Mouse (Mus musculus) cortical plate, adult 2 months (tissue): ENCODE results near the gene Inhbc. TPM values are rescaled to one million over a fixed set of nuclear protein-coding genes. Genes with fewer than 3 reads are reported as not detected.
A peak's percentile ranks its signal among the peaks of the same experiment; 100 is the strongest.

Experiments
- H3K27ac ChIP-seq: fragments of 200-500 bp; 2 replicates; pipeline ENCODE4 v1.5.1; 2012; ENCODE audit warnings: low read length, control low read depth, inconsistent platforms; ENCODE audit not compliant: insufficient read depth
- H3K4me1 ChIP-seq: fragments of 200-500 bp; 2 replicates; pipeline ENCODE4 v1.6.1; 2011; ENCODE audit warnings: low read length; ENCODE audit not compliant: control insufficient read depth, insufficient read depth
- H3K4me3 ChIP-seq: fragments of 200-500 bp; 2 replicates; pipeline ENCODE4 v1.5.1; 2011; ENCODE audit warnings: mild to moderate bottlenecking, low read length, control low read depth; ENCODE audit not compliant: insufficient read depth
- CTCF ChIP-seq: fragments of 200-500 bp; IDR thresholded peaks from 2 replicates; pipeline ENCODE4 v1.5.1; 2011; ENCODE audit warnings: mild to moderate bottlenecking, control low read depth, low read length; ENCODE audit not compliant: insufficient read depth; ENCODE audit errors: extremely low read depth
- POLR2A ChIP-seq: fragments of 200-500 bp; IDR thresholded peaks from 2 replicates; pipeline ENCODE4 v1.6.1; 2011; ENCODE audit warnings: mild to moderate bottlenecking, low read length, control low read depth; ENCODE audit not compliant: insufficient read depth; ENCODE audit errors: extremely low read depth
- polyA plus RNA-seq: library from polyadenylated mRNA; depleted of rRNA; stranded (reverse); fragments of >200 nt; gene quantifications from 2 replicates; pipeline ENCODE4 v1.2.3, GENCODE M21; 2012

Inhbc gene
- polyA plus RNA-seq, 1 experiment = not detected

DNA sequence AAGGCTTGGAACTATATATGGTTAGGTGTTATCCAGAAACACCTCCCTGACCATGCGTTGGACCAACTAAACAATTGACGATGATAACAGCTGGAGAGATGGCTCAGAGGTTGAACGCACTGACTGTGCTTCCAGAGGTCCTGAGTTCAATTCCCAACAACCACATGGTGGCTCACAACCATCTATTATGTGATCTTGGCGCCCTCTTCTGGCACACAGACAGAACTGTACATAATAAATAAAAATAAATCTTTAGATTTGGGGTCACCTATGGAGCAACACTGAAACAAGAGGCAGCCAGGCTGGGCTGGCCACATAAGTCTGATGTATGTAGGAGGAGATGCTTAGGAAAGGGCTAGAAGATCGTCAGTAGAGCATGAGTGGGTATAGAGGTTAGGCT, 37.1 kb downstream of the Inhbc start:
- Histone ChIP-seq H3K4me3 (no peak overlapping the region), H3K27ac (no peak overlapping the region), H3K4me1 (no peaks in the 10 kb centered on the region)
- no peak for TF ChIP-seq POLR2A
- peak; percentile 28 for TF ChIP-seq CTCF

DNA sequence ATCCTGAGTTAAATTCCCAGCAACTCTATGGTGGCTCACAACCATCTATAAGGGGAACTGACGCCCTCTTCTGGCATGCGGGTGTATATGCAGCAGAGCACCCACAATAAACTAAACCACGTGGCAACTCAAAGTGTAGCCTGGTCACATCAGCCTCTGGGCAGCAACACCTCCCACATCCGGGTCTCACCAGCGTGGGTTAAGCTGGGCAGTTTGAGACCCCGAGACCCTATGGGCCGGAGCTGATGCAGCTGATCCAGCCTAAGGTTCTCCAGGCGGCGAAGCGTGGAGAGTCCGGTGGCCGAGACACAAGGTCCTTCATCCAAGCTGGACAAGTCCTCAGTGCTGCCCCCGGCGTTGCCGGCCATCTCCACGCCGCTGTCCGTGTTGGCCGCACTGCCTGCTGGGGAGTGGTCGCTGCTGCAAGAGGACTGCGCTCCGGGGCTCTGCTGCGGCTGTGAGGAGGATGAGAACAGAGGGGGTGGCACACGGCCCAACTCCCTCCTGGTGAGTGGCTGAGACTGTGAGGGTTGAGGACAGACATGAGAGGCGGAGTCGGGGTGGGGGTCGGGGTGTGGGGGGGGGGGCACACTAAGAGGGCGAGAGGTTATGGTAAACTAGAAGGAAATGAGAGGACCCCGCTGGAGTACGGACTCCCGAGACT, 37.9 kb downstream of the Inhbc start:
- no peak overlapping the region for H3K4me3 ChIP-seq
- no peak for TF ChIP-seq POLR2A
- TF ChIP-seq CTCF = 0 out of 2 replicates have a peak, but pooled peaks have one; percentile 0
- H3K4me1 ChIP-seq = no peaks in the 10 kb centered on the region
- no peak overlapping the region for H3K27ac ChIP-seq

DNA sequence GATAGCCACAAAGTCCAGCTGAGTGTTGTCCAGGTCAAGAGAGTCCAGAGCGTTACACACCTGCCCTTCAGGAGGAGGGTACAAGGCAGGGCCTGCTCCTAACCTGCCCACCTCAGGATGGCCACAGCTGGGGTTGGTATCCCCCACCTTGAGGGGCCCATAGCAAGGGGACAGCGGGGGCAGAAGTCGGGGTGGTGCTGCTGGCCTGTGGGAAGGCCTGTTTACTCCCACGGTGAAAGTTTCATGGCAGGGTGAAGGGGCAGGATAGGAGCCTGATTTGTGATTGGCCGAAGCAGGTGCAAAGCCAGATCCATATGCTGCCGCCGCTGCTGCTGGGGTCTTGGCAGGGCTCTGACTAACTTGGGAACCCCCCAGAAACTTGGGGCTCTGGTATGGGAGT, 40.0 kb downstream of the Inhbc start:
- no peaks in the 10 kb centered on the region for H3K4me1 ChIP-seq
- no peak for TF ChIP-seq POLR2A
- no peak for TF ChIP-seq CTCF

DNA sequence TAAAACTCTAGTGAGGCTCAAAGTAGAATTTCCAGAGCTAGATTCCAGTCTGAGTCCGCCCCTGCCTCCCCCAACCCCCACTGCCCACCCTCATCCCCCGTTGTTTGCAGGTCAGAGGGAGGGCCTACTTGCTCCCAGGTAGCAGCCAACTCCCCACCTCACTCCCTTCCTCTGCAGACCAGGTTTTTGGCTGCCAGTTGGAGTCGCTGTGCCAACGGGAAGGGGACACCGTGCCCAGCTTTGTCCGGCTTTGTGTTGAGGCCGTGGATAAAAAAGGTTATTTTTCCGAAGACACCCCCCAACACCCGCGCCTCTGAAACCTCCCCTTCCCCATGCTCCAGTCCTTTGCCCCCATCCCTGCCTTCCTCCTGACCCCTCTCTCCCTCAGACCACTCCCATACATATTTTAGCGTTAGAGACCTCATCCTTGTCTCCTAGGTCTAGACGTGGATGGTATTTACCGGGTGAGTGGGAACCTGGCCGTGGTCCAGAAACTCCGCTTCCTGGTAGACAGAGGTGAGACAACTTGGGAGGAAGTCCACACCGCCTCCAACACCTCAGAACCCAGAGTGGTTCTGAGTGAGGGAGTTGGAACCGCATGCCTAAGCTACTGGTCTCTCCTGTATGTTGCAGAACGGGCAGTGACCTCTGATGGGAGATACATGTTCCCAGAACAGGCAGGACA, 42.6 kb downstream of the Inhbc start:
- TF ChIP-seq POLR2A (no peak), CTCF (no peak)
- Histone ChIP-seq H3K27ac (no peak overlapping the region), H3K4me1 (no peaks in the 10 kb centered on the region), H3K4me3 (no peak overlapping the region)

More for the DNA sequence above, 40.0 kb downstream of the Inhbc start:
- Histone ChIP-seq H3K4me3 (no peak overlapping the region), H3K27ac (no peak overlapping the region)

DNA sequence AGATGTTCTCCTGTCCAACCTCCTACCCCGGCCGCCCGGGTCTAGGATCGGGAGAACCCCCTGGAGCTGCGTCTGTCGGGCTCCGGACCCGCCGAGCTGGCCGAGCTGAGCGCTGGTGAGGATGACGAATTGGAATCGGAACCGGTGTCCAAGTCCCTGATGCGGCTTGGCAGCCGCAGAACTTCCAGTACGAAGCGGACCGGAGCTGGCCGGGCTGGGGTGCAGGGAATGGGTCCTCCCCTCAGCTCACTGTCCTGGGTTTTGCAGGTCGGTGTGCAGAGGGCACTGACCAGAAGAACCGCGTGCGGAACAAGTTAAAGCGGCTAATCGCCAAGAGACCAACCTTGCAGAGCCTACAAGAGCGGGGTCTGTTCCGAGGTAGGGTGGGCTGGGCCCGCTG, 43.4 kb downstream of the Inhbc start:
- no peak overlapping the region for H3K27ac ChIP-seq
- TF ChIP-seq POLR2A (no peak), CTCF (no peak)
- H3K4me3 ChIP-seq = peak overlapping the region; percentile 5; the same call in 1 of the 2 replicates
- H3K4me1 ChIP-seq = no peaks in the 10 kb centered on the region

DNA sequence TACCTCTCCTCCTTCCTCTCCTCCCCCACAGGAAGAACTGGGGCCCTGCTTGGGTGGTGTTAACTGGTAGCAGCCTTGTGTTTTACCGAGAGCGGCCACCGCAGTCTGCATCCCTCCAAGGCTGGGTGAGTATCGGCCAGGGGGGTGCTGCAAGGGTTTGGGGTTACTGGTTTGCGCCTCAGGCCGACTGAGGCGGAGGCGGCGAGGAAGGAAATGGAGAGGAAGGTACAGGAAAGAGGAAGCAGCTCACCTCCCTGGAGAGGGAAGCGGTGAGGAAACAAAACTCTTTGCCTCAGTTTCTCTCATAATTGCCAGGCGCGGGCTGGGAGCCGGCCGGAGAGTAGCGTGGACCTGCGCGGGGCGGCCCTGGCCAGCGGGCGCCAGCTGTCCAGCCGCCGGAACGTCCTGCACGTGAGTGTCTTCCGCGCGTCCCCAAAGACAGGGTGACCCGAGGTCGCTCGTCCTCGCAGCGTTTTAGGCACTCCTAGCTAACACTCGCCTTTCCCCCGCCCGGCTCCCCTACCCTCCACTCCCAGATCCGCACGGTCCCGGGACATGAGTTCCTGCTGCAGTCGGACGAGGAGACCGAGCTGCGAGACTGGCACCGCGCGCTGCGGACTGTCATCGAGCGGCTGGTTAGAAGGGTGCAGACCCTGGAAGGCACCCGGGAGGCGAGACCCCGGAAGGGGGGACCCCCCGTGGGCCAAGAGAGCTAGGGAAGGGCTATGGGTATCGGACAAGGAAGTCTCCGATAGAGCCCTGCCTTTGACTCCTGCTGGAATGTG, 44.0 kb downstream of the Inhbc start:
- peak overlapping the region; percentile 5; the same call in 1 of the 2 replicates for H3K4me3 ChIP-seq
- no peak overlapping the region for H3K27ac ChIP-seq
- H3K4me1 ChIP-seq = no peaks in the 10 kb centered on the region
- no peak for TF ChIP-seq POLR2A
- TF ChIP-seq CTCF = no peak

DNA sequence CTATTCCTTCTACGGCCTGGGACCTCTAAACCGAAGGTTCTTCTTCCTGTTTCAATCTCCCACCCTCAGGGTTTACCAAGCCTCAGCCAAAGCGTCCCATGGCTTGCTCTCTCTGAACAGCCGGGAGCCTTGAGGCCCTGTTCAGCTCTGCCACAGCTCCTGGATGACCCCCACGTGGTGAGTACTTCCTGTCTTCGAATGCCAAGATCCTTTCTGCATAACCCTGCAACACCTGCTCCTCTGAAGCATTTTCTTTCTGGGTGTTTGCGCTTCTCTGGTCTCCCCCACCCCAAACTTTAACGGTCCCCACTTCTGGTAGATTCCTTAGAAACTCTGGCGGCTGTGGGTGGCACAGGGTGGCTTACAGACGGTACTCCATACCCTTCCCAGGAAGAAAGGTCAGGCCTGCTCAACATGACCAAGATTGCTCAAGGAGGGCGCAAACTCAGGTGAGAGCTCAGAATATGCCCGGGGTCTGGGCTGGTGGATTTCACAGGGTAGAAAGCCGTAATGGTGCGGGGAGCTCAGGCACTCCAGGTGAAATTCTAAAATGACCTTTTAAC, 44.7 kb downstream of the Inhbc start:
- Histone ChIP-seq H3K27ac (no peak overlapping the region), H3K4me1 (no peaks in the 10 kb centered on the region), H3K4me3 (no peak overlapping the region)
- no peak for TF ChIP-seq POLR2A
- no peak for TF ChIP-seq CTCF

DNA sequence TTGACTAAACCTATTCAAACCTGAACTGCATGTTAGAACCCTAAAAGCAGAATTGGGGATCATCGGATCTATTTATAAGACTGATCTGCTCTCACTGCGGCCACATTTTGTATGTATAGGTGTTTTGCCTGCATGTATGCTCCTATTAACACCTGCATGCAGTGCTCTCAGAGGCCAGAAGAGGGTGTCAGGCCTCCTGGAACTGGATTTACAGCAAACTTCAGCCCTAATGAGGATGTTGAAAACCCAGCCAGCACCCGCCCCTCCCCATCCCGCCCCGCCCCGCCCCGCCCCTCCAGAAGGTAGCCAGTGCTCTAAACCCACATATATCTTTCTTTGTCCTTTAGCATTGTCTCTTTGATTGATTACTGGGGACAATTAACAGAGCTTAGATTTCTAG, 45.7 kb downstream of the Inhbc start:
- H3K27ac ChIP-seq = no peak overlapping the region
- no peaks in the 10 kb centered on the region for H3K4me1 ChIP-seq
- TF ChIP-seq CTCF (peak; percentile 31; the same call in 1 of the 2 replicates), POLR2A (no peak)
- no peak overlapping the region for H3K4me3 ChIP-seq

DNA sequence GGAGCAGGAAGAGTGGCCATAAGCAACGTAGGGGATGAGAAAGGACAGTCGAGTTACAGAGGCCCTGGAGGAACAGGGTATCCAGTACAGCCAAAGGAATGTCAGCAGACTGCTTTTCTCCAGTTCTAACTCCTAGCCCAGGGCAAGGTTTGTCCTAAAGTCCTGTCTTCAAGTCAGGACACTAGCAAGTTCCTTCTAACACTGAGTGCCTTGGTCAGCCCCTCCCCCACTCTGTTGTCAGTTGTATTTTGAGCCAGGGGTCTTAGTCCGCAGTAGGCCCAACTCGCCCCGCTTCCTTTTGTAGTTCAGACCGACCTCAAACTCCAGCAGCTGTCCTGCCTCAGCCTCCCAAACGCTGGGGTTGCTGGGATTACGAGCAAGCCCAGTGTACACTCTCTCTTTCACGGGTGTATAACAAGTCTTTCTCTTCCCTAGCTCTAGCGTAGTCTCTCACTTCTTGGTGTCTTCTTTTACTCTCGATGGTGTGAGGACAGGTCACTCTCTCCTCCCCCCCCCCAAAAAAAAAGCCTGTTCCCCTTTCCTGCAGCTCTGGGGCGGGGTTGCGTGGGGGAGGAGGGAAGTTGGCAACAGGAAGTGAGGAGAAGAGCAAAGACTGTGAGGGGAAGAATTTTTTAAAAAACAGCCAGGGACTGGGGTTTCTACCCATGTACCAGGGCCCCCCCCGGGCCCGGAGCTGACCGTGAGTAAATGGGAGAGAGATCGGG, 46.9 kb downstream of the Inhbc start:
- Histone ChIP-seq H3K27ac (no peak overlapping the region), H3K4me1 (no peaks in the 10 kb centered on the region), H3K4me3 (no peak overlapping the region)
- TF ChIP-seq CTCF (no peak), POLR2A (no peak)
